Mouse (Mus musculus) limb, embryonic 12.5 days (tissue): ENCODE results near the gene Tnks1bp1. TPM values are rescaled to one million over a fixed set of nuclear protein-coding genes. Genes with fewer than 3 reads are reported as not detected.
A peak's percentile ranks its signal among the peaks of the same experiment; 100 is the strongest.

Source experiments
- ATAC-seq: fragments of 200-750 bp; cut with Nextera tagmentation; 2 replicates; pipeline ENCODE4 v1.8.0; 2017; ENCODE audit warnings: low read depth, moderate TSS enrichment; ENCODE audit not compliant: insufficient number of reproducible peaks, insufficient read depth, low FRiP score, low TSS enrichment
- H3K27ac ChIP-seq: fragments of 300-500 bp; sonication (generic); 2 replicates; pipeline ENCODE4 v1.5.1; 2016; ENCODE audit warnings: mild to moderate bottlenecking, moderate library complexity
- H3K27me3 ChIP-seq: fragments of 300-500 bp; sonication (generic); 2 replicates; pipeline ENCODE4 v1.6.1; 2016; ENCODE audit warnings: mild to moderate bottlenecking, moderate library complexity
- H3K36me3 ChIP-seq: fragments of 300-500 bp; sonication (generic); 2 replicates; pipeline ENCODE4 v1.6.1; 2016; ENCODE audit warnings: mild to moderate bottlenecking, moderate library complexity
- H3K4me1 ChIP-seq: fragments of 300-500 bp; sonication (generic); replicated peaks from 2 replicates; pipeline ENCODE4 v1.6.1; 2016
- H3K4me2 ChIP-seq: fragments of 300-500 bp; sonication (generic); 2 replicates; pipeline ENCODE4 v1.6.1; 2016; ENCODE audit warnings: mild to moderate bottlenecking, moderate library complexity
- H3K4me3 ChIP-seq: fragments of 300-500 bp; sonication (generic); replicated peaks from 2 replicates; pipeline ENCODE4 v1.5.1; 2016; ENCODE audit warnings: mild to moderate bottlenecking
- H3K9ac ChIP-seq: fragments of 300-500 bp; sonication (generic); replicated peaks from 2 replicates; pipeline ENCODE4 v1.6.1; 2016; ENCODE audit warnings: mild to moderate bottlenecking, moderate library complexity
- H3K9me3 ChIP-seq: fragments of 300-500 bp; sonication (generic); 2 replicates; pipeline ENCODE4 v1.6.1; 2016; ENCODE audit warnings: mild to moderate bottlenecking, moderate library complexity
- WGBS: fragments of 180-500 bp; shearing (Covaris S2); methylation state at CpG from one replicate; pipeline ENCODE4 v1.1.7; 2016; 5-methylcytosine and 5-hydroxymethylcytosine counted together
- polyA plus RNA-seq: library from polyadenylated mRNA; unstranded; fragments of >200 nt; fragmentation: Nextera tagmentation; extraction: Ambion mirVana; gene quantifications from 2 replicates; pipeline ENCODE4 v1.2.1, GENCODE M21; 2016

The Tnks1bp1 gene
- 30.7 and 36.2 TPM in 2 replicates for polyA plus RNA-seq

DNA sequence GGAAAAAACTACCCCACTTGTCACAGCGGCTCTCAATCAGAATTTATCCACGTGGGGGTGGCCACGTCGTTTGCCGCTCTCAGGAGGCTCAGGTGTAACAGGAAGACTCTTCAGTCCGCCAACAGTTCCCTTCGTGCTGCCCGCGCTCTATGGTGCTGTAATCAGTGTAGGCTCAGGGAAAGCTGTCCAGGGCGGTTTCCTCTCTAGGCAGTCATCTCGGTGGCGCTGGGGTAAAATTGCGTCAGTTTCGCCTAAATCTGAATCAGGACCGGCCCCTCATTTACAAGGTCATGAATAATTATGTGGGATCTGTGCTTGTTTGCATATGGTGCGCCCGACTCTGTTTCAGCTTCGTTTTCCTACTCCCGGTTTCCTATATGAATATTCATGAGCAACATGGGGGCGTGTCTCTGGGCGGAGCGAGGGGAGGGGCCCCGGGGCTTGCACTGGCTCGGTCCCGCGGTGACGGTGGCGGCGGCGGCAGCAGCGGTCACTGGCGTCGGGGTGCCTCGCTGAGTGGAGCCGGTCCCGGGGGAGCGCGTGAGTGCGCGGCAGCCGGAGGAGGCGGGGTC, at the start of gene Tnks1bp1:
Gene Tnks1bp1 (plus strand): TSS at position 427 of the 572 bp plus-strand sequence.
- peak; percentile 83 for ATAC-seq
- WGBS, result under 1% methylated on average over 42 of the region's 42 CpGs
- Histone ChIP-seq H3K27me3 (no peaks in the 10 kb centered on the region), H3K27ac (peak within 1 kb of the TSS; percentile 93), H3K9ac (peak within 1 kb of the TSS; percentile 75), H3K36me3 (peaks cover 59% of the 10 kb centered on the region), H3K4me3 (peak within 1 kb of the TSS; percentile 64), H3K4me2 (peak within 1 kb of the TSS; percentile 59), H3K9me3 (no peaks in the 10 kb centered on the region), H3K4me1 (peaks cover 36% of the 10 kb centered on the region)

DNA sequence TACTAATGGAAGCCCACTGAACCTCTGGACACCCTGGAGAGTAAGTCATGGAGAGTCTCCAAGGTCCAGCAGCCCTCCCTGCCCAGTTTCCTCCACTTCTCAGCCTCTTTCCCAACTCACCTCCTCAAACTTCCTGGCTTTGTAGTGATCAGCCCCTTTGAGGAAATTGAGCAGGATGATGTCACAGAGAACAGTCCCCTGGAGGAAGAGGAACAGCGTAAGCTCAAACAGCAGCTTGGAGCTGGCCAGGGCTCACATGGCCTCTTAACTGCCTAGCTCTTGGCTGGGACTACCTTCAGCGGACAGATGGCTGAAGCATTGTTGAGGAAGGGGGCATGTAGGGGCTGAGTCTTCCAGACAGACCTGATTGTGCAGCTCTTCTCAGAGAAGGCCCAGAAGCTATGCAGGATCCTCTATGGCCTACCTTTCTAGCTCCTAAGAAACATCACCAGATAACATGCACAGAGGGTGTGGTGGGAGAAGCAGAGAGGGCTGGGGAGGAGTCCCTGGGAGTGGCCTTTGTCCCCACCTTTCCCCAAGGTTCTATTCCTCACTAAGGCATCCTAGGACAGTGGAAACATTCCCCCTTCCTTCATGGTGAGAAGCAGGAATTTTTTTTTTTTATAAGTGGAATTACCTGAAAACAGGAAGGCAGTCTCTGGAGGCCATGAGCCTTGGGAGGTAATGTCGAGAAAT, 48.2 kb upstream of the Tnks1bp1 start:
- H3K4me3 ChIP-seq, result no peak overlapping the region
- H3K36me3 ChIP-seq, result no peaks in the 10 kb centered on the region
- ATAC-seq, result no peak
- H3K9ac ChIP-seq, result no peak overlapping the region
- no peaks in the 10 kb centered on the region for H3K4me1 ChIP-seq
- H3K9me3 ChIP-seq, result no peaks in the 10 kb centered on the region
- no peaks in the 10 kb centered on the region for H3K27me3 ChIP-seq
- H3K4me2 ChIP-seq, result no peak overlapping the region
- WGBS, result 84% methylated on average over 3 of the region's 3 CpGs
- no peak overlapping the region for H3K27ac ChIP-seq

DNA sequence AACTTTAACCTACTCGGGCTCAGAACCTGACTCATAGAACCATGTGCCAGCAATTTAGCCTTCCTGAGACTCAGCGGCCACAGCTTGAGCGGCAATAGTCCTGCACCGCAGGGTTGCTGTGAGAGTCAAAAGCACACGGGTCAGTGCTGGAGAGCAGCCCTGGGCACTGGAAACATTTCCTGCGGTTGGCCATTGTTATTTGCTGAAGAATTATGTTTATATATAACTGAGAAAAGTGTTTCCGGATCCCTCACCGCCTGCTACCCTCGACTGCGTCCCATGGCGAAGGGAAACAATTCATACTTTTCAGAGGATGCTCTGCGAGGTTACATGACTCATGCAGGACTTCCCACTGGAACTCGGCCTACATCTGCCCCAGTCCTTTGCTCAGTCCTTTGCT, 46.3 kb upstream of the Tnks1bp1 start:
- Histone ChIP-seq H3K4me1 (no peaks in the 10 kb centered on the region), H3K36me3 (no peaks in the 10 kb centered on the region), H3K27ac (no peak overlapping the region), H3K4me3 (no peak overlapping the region), H3K27me3 (no peaks in the 10 kb centered on the region), H3K9ac (no peak overlapping the region), H3K9me3 (no peaks in the 10 kb centered on the region), H3K4me2 (no peak overlapping the region)
- no peak for ATAC-seq
- 82% methylated on average over 13 of the region's 13 CpGs for WGBS

DNA sequence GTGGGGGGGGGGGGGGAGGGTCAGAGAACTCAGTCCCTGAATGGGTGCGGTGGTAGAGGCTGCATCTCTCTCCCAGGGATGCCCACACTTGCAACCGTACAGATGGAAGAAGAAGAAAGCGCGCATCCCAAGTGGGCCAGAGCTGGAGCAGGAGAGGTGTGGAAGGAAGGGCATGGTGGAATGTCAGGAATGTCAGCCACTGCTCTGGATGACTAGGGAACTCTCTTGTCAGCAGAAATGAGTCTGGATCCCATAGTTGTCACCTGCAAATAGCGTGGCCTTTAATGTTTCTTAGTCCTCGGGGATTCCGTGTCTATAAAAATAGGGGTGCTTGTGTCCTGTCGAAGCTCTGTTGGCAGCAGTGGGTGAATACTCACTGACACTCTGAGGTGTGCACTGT, 45.2 kb upstream of the Tnks1bp1 start:
- Histone ChIP-seq H3K36me3 (no peaks in the 10 kb centered on the region), H3K9ac (no peak overlapping the region), H3K9me3 (no peaks in the 10 kb centered on the region), H3K27me3 (no peaks in the 10 kb centered on the region), H3K4me1 (no peaks in the 10 kb centered on the region), H3K4me3 (no peak overlapping the region), H3K4me2 (no peak overlapping the region), H3K27ac (no peak overlapping the region)
- no peak for ATAC-seq
- 67% methylated on average over 8 of the region's 8 CpGs for WGBS

DNA sequence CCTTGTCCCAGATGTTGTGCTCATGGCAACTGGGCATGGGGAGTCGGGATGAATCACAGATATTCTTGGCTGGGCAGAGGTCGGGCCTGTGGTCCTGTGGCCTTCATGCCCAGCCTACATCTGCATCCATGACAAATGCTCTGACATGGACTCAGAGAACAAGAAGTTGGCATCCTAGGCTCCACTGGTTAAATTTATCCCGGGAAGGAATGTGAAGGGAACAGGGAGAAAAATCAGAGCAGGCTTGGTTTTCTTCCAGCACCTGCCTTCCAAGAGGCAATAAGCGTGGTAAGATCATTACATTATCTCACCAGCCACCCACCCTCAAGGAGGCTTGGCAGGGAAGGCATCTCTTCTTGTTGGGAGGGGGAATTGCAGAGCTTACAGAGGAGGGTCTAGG, 43.5 kb upstream of the Tnks1bp1 start:
- 89% methylated on average over 4 of the region's 4 CpGs for WGBS
- H3K4me2 ChIP-seq, result no peak overlapping the region
- no peak for ATAC-seq

DNA sequence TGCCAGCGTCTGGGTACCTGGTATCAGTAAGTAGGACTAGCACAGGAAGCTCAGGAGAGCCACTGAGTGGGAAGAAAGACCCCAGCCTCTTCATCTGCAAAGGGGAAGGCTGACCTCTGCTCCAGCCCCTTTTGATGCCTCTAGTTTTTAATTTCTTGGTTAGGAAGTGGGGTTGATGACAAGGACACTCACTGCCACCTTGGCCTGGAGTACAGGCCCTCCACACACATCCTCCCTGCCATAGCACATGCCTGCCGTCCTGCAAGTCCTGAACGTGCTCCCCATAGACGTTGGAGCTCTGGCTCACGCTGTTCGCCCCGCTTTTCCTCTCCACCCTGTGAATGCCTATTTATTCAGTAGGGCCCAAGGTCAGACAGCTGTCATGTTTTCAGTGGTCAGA, 41.2 kb upstream of the Tnks1bp1 start:
- Histone ChIP-seq H3K4me3 (no peak overlapping the region), H3K4me1 (no peaks in the 10 kb centered on the region), H3K36me3 (no peaks in the 10 kb centered on the region), H3K27ac (no peak overlapping the region), H3K9ac (no peak overlapping the region), H3K4me2 (no peak overlapping the region), H3K27me3 (no peaks in the 10 kb centered on the region), H3K9me3 (no peaks in the 10 kb centered on the region)
- no peak for ATAC-seq
- WGBS, result 84% methylated on average over 7 of the region's 7 CpGs

More for the DNA sequence above, 43.5 kb upstream of the Tnks1bp1 start:
- no peak overlapping the region for H3K9ac ChIP-seq
- no peak overlapping the region for H3K27ac ChIP-seq
- H3K36me3 ChIP-seq, result no peaks in the 10 kb centered on the region
- no peaks in the 10 kb centered on the region for H3K9me3 ChIP-seq
- no peaks in the 10 kb centered on the region for H3K4me1 ChIP-seq
- no peaks in the 10 kb centered on the region for H3K27me3 ChIP-seq
- no peak overlapping the region for H3K4me3 ChIP-seq

DNA sequence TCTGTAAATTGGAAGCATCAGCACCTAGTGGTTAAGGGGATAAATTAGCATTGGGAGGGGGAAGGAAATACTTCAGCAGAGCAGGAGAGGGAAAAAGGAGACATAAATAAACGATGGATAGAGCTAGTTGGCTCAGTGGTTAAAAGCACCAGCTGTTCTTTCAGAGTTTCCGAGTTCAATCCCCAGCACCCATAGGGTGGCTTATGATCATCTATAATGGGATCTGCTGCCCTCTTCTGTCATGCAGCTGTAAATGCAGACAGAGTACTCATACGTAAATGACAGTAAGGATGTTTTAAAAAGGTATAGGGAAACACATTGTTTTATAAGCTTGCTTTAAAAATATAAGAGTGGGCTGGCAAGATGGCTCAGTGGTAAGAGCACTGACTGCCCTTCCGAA, 40.1 kb upstream of the Tnks1bp1 start:
- WGBS, result 26% methylated on average over 4 of the region's 4 CpGs
- ATAC-seq, result no peak

DNA sequence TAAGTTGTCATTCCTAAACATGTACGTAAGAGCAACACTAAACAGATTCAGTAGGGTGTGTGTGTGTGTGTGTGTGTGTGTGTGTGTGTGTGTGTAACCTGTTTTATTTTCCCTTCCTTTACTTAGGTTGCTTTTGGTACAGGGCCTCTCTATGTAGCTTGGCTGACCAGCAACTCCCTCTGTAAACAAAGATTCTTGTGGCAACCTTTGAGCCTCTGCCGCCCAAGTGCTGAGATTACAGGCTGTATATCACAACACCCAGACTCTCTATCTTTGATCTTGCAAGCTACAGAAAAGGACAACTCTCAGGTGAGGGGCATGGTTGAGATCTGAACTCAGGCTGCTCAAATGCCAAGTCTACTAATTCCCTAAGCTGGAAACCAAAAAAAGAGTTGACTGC, 38.6 kb upstream of the Tnks1bp1 start:
- no peak for ATAC-seq
- no peaks in the 10 kb centered on the region for H3K27me3 ChIP-seq
- H3K4me3 ChIP-seq, result no peak overlapping the region
- no peak overlapping the region for H3K9ac ChIP-seq
- no peaks in the 10 kb centered on the region for H3K9me3 ChIP-seq
- 54% methylated on average over 2 of the region's 2 CpGs for WGBS
- no peak overlapping the region for H3K27ac ChIP-seq
- H3K4me1 ChIP-seq, result peaks cover 6% of the 10 kb centered on the region
- H3K4me2 ChIP-seq, result no peak overlapping the region
- no peaks in the 10 kb centered on the region for H3K36me3 ChIP-seq

More for the DNA sequence above, 40.1 kb upstream of the Tnks1bp1 start:
- no peak overlapping the region for H3K27ac ChIP-seq
- no peaks in the 10 kb centered on the region for H3K27me3 ChIP-seq
- H3K4me1 ChIP-seq, result peaks cover 6% of the 10 kb centered on the region
- no peaks in the 10 kb centered on the region for H3K9me3 ChIP-seq
- no peak overlapping the region for H3K4me3 ChIP-seq
- no peak overlapping the region for H3K4me2 ChIP-seq
- no peak overlapping the region for H3K9ac ChIP-seq
- H3K36me3 ChIP-seq, result no peaks in the 10 kb centered on the region

DNA sequence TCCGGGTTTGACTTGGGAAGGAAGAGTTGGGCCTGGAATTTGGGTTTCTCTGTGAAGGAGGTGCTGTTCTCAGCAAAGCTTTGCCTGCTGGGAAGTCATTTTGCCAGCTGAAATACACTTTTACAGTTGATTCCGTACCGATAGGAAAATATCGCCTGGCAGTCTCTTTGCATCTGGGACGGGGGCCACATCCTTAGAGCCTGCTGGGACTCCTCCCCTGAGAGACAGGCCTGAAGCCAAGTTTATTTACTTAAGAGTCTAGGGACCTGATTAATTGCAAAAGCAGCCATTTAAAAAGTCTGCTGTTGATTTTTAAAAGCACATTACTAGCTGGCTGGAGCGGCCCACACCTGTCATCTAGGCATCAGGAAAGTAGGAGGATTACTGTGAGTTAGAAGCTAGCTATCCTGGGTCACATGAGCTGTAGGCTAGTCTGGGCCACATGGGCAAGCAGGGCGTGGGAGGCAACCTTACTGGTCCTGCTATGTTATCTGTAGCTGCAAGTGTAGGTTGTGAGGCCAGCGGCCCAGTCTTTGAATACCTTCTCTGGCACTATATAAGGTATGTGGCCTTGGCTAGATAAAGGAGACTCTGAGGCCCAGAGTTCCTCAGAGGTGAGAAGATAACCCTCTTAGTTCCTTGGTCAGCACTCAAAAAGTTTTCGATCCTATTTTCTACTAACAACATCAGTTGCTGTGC, 35.8 kb upstream of the Tnks1bp1 start:
- peak; percentile 54; the same call in 1 of the 2 replicates for ATAC-seq
- Histone ChIP-seq H3K4me3 (no peak overlapping the region), H3K27me3 (no peaks in the 10 kb centered on the region), H3K9ac (no peak overlapping the region), H3K4me1 (peaks cover 12% of the 10 kb centered on the region), H3K27ac (peak overlapping the region; percentile 41), H3K4me2 (no peak overlapping the region), H3K36me3 (no peaks in the 10 kb centered on the region), H3K9me3 (no peaks in the 10 kb centered on the region)
- 48% methylated on average over 9 of the region's 9 CpGs for WGBS

DNA sequence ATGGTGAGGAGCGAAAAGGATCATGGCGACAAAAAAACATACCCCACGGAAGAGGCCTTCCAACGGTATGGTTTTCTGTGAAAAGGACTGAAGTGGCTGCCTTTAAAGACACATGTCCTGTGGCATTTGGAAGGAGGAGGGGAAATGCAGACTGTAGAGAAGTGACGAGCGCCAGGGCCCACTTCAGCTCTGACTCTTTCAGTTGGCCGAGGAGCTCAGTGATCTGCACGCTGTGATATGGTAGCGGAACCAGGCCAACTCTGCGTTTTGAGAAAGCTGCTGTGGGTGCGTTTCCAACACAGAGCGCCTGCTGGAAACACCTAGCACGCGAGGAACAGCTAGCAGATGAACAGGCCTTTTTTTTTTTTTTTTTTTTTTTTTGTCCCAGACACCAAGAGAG, 35.1 kb upstream of the Tnks1bp1 start:
- Histone ChIP-seq H3K36me3 (no peaks in the 10 kb centered on the region), H3K4me1 (peaks cover 12% of the 10 kb centered on the region), H3K4me3 (no peak overlapping the region), H3K9ac (no peak overlapping the region), H3K27me3 (no peaks in the 10 kb centered on the region), H3K27ac (no peak overlapping the region), H3K4me2 (no peak overlapping the region), H3K9me3 (no peaks in the 10 kb centered on the region)
- ATAC-seq, result no peak
- WGBS, result 85% methylated on average over 14 of the region's 14 CpGs

DNA sequence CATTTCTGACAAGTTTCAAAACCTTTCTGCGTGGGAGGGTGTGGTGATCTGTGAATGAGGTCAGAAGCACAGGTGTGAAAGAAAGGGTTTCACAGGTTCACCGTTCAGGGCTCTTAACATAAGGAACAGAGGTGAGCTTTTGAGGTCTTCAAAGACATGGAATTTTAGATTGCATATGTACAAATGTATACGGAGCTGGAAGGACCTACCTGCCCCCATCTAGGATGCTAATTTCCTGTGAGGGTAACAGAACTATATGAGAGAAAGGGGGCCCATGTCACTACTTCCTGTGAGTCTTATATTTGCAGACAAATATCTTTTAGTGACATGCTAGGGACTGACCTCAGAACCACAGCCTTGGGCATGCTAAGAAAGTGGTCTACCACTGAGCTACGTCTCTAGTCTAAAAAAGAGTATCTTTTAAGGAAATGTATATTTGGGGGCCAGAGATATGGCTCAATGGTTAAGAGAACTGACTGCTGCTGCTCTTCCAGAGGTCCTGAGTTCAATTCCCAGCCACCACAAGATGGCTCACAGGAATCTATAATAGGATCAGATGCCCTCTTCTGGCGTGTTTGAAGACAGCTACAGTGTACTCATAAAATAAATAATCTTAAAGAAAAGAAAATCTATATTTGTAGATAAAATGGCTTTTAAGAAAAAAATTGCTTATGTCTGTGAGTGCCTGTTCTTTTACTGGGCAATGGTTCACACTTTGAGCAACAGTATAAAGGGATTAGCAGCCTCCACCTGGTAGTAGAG, 33.8 kb upstream of the Tnks1bp1 start:
- WGBS, result 80% methylated on average over 5 of the region's 5 CpGs
- no peaks in the 10 kb centered on the region for H3K36me3 ChIP-seq
- no peak for ATAC-seq
- H3K27me3 ChIP-seq, result no peaks in the 10 kb centered on the region
- peaks cover 12% of the 10 kb centered on the region for H3K4me1 ChIP-seq
- H3K27ac ChIP-seq, result no peak overlapping the region
- no peak overlapping the region for H3K9ac ChIP-seq
- no peak overlapping the region for H3K4me3 ChIP-seq
- H3K9me3 ChIP-seq, result no peaks in the 10 kb centered on the region
- H3K4me2 ChIP-seq, result no peak overlapping the region
